Mouse (Mus musculus) neutrophil, adult 65 days (primary cell): ENCODE measurements around the gene Noc4l. TPM values are rescaled to one million over a fixed set of nuclear protein-coding genes. Genes with fewer than 3 reads are reported as not detected.

Experiments
- total RNA-seq: library from RNA; stranded (reverse); gene quantifications from 2 replicates; pipeline ENCODE4 v1.2.4, GENCODE M21; 2023

Noc4l gene
- total RNA-seq = 23.1 and 25.6 TPM in 2 replicates

DNA sequence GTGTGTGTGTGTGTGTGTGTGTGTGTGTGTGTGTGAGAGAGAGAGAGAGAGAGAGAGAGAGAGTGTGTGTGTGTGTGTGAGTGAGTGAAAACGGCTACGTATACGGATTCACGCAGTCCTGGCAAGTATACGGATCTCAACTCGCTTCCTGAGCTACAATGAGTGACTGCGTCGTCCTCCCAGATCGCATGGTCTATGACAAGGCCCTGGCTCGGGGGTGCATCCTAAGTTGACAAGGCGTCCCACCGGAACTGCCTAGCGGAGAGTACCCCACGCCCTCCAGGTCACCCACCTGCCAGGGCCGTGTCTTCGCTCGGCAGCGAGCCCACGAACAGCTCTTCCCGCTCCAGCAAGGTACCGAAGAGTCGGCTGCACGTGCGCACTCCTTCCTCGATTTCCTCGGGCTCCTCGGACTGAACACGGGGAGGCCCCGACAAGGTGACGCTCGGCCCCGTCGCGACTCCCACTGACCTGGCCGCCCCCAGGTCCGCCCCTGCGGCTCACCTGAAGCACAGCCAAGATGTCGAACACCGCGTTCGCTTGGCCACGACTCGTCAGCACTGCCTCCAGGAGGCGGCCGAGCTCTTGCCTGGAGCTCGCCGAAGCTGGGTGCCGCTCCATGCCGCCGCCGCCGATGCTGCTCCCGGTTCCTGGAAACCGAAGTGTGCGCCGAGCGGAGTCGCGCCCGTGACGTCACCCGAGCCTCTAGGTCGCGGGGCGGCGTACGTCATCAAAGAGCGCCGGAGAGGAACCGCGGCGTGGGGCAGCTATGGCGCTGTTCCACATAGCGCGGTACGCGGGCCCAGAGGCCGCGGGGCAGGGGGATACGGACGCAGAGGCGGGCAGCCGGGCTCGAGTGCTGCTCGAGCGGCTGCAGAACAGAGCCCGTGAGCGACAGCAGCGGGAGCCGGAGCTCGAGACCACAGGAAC is at the start of gene Noc4l, which contains the start of gene Ddx51:
Gene Noc4l (minus strand): TSS at position 699 of the 930 bp plus-strand sequence.
Gene Ddx51 (plus strand): TSS at position 733 of the 930 bp plus-strand sequence.

Other genes with a start within 250 kb of the Noc4l start
- 115 and 169 TPM in 2 replicates for gene Fbrsl1, start 204.9 kb downstream of the Noc4l start, total RNA-seq
- 3.0 and 3.8 TPM in 2 replicates for gene Galnt9, start 109.1 kb downstream of the Noc4l start, total RNA-seq
- 15.2 and 27.9 TPM in 2 replicates for gene Ddx51, start within 50 bp of the Noc4l start, total RNA-seq
- 127 and 151 TPM in 2 replicates for gene Ep400, start 117.3 kb upstream of the Noc4l start, total RNA-seq
- gene Pus1, start 127.2 kb upstream of the Noc4l start, total RNA-seq = 10.8 and 11.6 TPM in 2 replicates
- 176 and 241 TPM in 2 replicates for gene Ulk1, start 156.7 kb upstream of the Noc4l start, total RNA-seq
- gene Hscb, start 186.4 kb upstream of the Noc4l start, total RNA-seq = 6.4 and 6.5 TPM in 2 replicates
- gene Chek2, start 186.6 kb upstream of the Noc4l start, total RNA-seq = 9.3 and 9.4 TPM in 2 replicates
- gene Ttc28, start 226.4 kb upstream of the Noc4l start, total RNA-seq = 0.95 and 1.9 TPM in 2 replicates